Mouse (Mus musculus) gastrocnemius, adult 2 months (tissue): ENCODE measurements around the gene Ppp1r14b. TPM values are rescaled to one million over a fixed set of nuclear protein-coding genes. Genes with fewer than 3 reads are reported as not detected.

Source experiments
- DNase-seq: peaks from one replicate; pipeline ENCODE4 v3.0.0; 2022
- H3K27ac ChIP-seq: fragments of 200-600 bp; 2 replicates; pipeline ENCODE4 v1.8.1; 2022; ENCODE audit warnings: mild to moderate bottlenecking
- H3K4me3 ChIP-seq: fragments of 200-600 bp; 2 replicates; pipeline ENCODE4 v1.8.1; 2022; ENCODE audit warnings: mild to moderate bottlenecking, moderate library complexity
- CTCF ChIP-seq: fragments of 200-600 bp; IDR thresholded peaks from 2 replicates; pipeline ENCODE4 v1.8.1; 2022; ENCODE audit warnings: antibody characterized with exemption, mild to moderate bottlenecking, moderate library complexity
- intact Hi-C: fragments of 180-260 bp; cut with DNase I; formaldehyde crosslinking; loops from one replicate; pipeline ENCODE4 v1.15.1; 2025
- total RNA-seq, 2 experiments: library from RNA; stranded (reverse); gene quantifications; 2 replicates each; pipeline ENCODE4 v1.2.3; 2021

The Ppp1r14b gene
- total RNA-seq, 2 experiments from 2014 or later, result 121 to 127 TPM

GRCm38 (mm10) chr19:6937541-6938465, 37.0 kb upstream of the Ppp1r14b start:
- Histone ChIP-seq H3K27ac (peak overlapping the region; percentile 48), H3K4me3 (no peak overlapping the region)
- DNase-seq, result peak; percentile 41
- intact Hi-C loops, result no loop called here
- TF ChIP-seq CTCF, result no peak

GRCm38 (mm10) chr19:6939106-6940002, 35.4 kb upstream of the Ppp1r14b start:
- Histone ChIP-seq H3K27ac (no peak overlapping the region), H3K4me3 (no peak overlapping the region)
- intact Hi-C loops, result no loop called here
- no peak for DNase-seq
- no peak for TF ChIP-seq CTCF

DNA sequence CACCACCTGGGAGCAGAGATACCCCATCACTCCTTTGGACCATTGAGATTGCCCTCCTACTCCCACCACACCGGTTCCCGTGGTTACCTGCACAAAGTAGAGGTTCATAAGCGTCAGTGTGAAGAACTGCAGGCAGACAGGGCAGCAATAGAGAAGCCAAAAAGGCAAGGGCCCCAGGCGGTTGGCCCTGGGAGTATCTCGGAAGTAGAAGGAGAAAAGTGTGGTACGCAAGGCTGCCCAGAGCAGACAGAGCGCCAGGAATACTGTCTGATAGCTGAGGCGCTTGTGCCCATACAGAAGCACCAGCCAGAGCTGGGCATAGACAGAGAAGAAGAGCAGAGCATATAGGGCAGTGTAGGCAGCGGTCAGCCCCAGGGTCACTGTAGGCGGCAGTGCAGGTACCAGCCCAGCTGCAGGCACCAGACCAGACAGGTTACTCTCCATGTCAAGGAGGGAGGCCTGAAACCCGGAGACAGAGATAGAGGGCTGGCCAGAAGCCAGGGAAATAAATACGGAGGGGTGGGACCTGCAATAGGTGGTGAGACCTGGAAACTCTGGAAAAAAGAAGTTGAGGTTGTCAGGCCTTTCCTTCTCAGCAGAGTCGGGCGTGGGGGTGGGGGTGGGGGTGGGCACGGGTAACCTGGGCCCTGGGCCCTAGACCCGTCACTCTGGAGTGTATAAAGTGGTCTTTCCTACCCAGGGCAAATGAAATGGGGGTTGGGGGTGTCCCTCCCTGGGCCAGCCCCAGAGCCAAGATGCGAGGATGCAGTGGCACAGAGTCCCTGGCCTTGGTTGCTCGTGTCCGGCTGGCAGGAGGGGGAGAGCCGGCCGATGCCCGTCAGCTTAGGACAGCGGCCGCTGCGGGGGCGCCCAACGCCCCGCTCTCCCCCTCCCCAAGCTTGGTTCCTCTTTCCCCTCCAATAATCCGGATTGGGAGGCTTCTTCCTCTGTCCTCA, 34.1 kb upstream of the Ppp1r14b start:
- Histone ChIP-seq H3K4me3 (peak overlapping the region; percentile 93), H3K27ac (peak overlapping the region; percentile 95)
- DNase-seq, result no peak
- intact Hi-C loops, result no loop called here
- TF ChIP-seq CTCF, result no peak

- peak; percentile 34 for TF ChIP-seq CTCF
- intact Hi-C loops, result loop anchor here (1.0 kb wide), 1 partner anchor 10 kb away; no protein-coding TSS in a partner anchor
- Histone ChIP-seq H3K4me3 (peak within 1 kb of the TSS; percentile 93), H3K27ac (peak within 1 kb of the TSS; percentile 95)
- DNase-seq, result peak; percentile 96
Observed at GRCm38 (mm10) chr19:6941372-6942248, 33.2 kb upstream of the Ppp1r14b start, which contains the start of gene Bad. Gene Bad, plus strand, starts transcription at chr19:6941861.

DNA sequence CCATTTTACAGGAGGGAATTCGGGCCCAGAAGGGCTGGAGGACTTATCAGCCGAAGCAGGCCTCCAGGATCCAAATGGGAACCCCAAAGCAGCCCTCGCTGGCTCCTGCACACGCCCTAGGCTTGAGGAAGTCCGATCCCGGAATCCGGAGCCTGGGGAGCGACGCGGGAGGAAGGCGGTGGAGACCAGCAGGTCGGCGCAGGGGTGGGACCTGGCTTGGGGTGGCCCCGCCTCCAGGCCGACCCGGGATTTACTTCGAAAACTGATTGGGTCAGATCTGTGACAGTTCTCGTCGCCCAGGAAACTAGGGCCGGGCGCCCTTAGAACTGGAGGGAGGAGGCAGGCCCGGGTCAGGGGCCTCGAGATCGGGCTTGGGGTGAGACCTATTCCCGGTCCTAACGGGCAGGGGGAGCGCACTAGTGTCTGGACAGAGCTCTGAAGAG, 32.5 kb upstream of the Ppp1r14b start, which contains the start of gene Gpr137:
Gene Gpr137, minus strand, starts transcription at position 232 of the 443 bp plus-strand sequence.
- DNase-seq, result peak; percentile 98
- intact Hi-C loops, result loop anchor here (1.0 kb wide), 1 partner anchor 9 kb away; no protein-coding TSS in a partner anchor
- peak within 1 kb of the TSS; percentile 95 for H3K27ac ChIP-seq
- peak within 1 kb of the TSS; percentile 93 for H3K4me3 ChIP-seq
- no peak for TF ChIP-seq CTCF

DNA sequence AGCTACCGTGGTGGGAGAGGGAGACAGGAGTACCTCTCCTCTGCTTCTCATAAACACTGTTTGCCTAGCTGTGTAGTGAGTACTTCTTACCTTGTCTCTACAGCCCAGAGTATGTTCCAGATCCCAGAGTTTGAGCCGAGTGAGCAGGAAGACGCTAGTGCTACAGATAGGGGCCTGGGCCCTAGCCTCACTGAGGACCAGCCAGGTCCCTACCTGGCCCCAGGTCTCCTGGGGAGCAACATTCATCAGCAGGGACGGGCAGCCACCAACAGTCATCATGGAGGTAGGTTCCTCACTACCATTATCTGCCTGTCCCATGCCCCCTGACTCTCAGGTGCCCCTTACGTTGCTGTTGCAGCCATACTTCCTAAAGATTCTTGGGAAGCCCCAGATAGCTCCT, 32.0 kb upstream of the Ppp1r14b start:
- intact Hi-C loops, result loop anchor here (1.0 kb wide), 1 partner anchor 9 kb away; no protein-coding TSS in a partner anchor
- Histone ChIP-seq H3K27ac (peak overlapping the region; percentile 95), H3K4me3 (peak overlapping the region; percentile 93)
- no peak for TF ChIP-seq CTCF
- no peak for DNase-seq

DNA sequence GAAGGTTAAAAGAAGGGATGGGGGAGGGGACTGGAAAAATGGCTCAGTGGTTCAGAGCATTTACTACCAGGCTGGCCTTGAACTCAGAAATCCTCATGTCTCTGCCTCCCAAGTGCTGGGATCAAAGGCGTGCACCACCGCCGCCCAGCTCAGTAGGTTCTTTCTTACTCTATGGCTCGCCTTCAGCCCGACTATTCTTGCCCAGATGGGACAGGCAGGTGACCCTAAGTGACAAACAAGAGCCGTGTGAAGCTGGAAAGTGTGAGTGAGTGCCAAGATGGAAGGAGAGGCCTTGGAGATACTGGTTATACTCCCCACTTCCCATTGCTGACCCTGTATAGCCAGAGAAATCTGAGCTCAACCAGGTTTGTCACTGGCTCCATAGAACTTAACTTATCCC, 31.1 kb upstream of the Ppp1r14b start:
- no peak for TF ChIP-seq CTCF
- intact Hi-C loops, result no loop called here
- no peak overlapping the region for H3K27ac ChIP-seq
- no peak for DNase-seq
- H3K4me3 ChIP-seq, result no peak overlapping the region

DNA sequence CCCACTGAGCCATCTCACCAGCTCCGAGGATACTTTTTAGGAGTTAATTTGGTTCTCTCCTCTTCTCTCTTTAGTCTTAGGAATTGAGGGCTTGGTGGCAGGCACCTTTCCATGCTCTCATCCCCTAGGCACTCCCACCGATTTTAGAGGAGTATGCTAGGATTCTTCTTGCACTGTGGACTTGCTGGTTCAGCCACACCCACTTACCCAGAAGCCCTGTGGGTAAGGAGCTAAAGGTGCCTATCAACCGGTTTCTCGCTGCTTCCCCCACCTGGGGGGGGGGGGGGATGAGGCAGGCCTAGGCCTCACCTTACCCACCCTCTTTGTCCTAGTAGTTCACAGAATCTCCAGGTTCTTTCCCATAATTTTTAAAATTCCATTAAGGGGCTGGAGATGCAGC, 27.0 kb upstream of the Ppp1r14b start:
- no peak for DNase-seq
- H3K27ac ChIP-seq, result no peak overlapping the region
- intact Hi-C loops, result no loop called here
- no peak for TF ChIP-seq CTCF
- no peak overlapping the region for H3K4me3 ChIP-seq

DNA sequence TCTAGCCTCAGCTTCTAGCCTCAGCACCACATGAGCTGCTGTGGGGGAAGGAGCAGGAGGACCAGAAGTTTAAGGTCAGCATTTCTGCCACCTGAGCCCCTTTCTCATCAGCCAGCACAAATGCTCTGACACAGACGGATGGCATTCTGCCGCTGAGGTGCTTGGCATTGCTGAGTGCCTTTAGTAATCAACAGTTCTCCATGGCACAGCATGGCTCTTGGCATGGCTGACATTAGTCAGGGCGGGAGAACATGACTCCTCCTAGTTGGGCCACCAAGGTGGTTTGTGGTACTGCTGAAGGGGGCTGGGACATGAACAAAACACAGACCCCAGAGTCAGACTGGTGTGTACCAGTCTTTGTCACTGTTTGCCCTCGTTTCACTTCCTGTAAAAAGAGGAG, 26.6 kb upstream of the Ppp1r14b start:
- Histone ChIP-seq H3K27ac (no peak overlapping the region), H3K4me3 (no peak overlapping the region)
- intact Hi-C loops, result no loop called here
- DNase-seq, result no peak
- TF ChIP-seq CTCF, result no peak

GRCm38 (mm10) chr19:6949532-6949931, 25.2 kb upstream of the Ppp1r14b start:
- no peak for DNase-seq
- Histone ChIP-seq H3K27ac (no peak overlapping the region), H3K4me3 (no peak overlapping the region)
- intact Hi-C loops, result no loop called here
- no peak for TF ChIP-seq CTCF

DNA sequence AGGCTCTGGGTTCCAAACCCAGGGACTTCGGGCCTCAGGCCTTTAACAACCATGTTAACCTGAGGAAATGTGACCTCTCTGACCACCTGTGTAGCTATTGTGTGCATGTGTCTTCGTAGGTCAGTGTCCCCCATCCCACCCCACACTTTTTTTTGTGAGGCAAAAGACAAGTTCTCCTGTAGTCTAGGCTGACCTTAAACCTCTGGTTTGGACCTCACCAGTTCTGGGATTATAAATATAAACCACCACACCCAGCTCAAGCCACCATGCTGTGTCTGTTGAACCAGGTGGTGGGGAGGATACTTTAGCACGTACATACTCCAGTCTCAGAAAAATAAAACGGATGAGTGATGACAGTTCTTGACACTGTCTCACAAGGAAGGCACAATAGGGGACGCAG, 24.8 kb upstream of the Ppp1r14b start:
- Histone ChIP-seq H3K27ac (no peak overlapping the region; the same call in 1 of the 2 replicates), H3K4me3 (peak overlapping the region; percentile 82)
- no peak for DNase-seq
- no peak for TF ChIP-seq CTCF
- intact Hi-C loops, result no loop called here
